Mouse (Mus musculus) ovary, adult 18-20 months (tissue): Measurements from ENCODE around the gene Dkkl1.

Experiments
- DNase-seq: peaks from one replicate; pipeline ENCODE4 v3.0.0; 2022; ENCODE audit warnings: low spot score, mixed read lengths

Gene Dkkl1

DNA sequence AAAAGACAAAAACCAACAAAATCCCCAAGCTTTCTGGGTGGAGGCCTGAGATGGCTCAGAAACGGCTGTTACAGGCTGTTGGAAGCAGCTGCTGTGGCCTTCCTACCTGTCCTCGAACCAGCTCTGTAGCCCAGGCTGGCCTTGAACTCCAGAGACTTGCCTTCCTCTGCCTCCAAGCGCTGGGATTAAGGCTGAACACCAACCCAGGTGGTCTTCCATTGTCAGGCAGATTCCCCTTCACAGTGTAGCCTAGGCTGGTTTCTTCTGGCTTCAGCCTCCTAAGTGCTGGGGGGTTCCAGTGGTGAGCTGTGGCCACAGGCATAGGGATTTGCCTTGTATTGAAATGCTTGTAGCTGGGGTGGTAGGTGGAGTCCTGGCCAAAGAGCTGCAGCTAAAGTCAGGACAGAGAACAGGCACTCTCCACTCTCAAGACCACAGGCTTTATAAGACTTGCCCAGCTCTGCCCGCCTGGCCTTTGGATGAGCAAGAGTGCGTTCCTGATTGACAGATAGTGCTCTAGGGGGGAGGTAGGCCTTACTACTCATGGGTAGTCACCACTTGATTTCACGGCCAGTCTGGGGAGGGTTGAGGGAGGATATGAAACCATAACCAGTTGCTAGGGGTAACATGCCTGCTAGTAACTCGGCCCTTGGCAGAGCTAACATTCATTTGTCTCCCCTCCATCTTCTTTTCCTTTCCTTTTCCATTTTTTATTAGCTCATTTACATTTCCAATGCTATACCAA, 17.7 kb upstream of the Dkkl1 start:
- DNase-seq: no peak

GRCm38 (mm10) chr7:45229046-45229445, 17.1 kb upstream of the Dkkl1 start:
- no peak for DNase-seq

DNA sequence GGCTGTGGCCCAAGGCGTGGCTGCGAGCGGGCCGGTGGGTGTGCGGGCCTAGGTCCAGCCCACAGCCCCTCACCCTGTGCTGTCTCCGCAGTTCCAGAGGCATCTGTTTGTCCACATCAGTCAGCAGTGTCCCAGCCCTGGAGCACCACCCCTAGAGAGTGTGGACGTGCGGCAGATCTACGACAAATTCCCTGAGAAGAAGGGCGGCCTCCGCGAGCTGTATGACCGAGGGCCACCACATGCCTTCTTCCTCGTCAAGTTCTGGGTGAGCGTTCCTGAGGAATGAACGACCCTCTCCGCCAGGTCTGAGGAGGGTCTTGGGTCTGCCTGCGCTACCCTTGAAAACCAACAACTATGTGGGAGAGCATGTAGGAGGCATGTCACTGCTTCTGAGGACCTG, 16.6 kb upstream of the Dkkl1 start:
- DNase-seq: no peak

- no peak for DNase-seq
Measured at GRCm38 (mm10) chr7:45226421-45226820, 14.5 kb upstream of the Dkkl1 start.

- no peak for DNase-seq
Measured at GRCm38 (mm10) chr7:45224826-45225225, 12.9 kb upstream of the Dkkl1 start.

- DNase-seq: no peak
Measured at GRCm38 (mm10) chr7:45221680-45222079, 9.7 kb upstream of the Dkkl1 start.

DNA sequence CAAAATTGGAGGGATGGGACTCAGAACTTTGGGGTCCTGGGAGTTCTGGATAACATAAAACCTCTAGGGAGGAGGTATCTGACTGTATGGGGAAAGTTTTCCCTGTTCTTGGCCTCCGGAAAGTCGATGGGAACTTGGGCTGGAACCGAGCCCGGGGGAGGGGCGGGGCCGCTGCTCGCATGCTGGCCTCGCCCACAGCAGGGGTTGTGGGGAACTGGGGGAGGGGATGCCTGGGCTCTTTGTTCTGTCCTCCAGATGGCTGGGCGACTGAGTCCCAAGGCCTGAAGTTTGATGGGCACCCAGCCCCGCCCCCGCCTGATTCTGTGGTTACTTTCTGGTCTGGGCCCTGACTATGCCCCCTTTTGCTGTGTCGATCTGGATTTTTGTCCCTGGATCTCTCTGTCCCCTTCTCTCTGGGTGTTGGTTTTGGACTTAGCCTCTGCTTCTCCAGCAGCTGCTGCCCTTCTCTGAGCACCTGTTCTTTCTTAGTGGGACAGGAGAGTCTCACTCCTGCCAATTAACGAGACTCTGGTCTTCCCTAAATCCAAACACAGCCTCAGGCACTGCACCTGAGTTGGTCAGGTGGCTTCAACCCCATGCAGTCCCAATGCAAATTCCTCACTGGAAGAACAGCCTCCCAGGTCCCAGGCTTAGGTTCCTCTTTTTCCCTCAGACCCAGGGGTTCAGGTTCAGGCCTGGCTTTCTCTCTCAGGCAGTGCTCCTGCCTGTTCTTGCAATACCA, 4.7 kb upstream of the Dkkl1 start:
- peak; percentile 60 for DNase-seq

- peak; percentile 41 for DNase-seq
Measured at GRCm38 (mm10) chr7:45215673-45216441, 3.9 kb upstream of the Dkkl1 start, which contains the start of gene Tead2. Gene Tead2 (plus strand): TSS chr7:45215753.

GRCm38 (mm10) chr7:45213708-45214107, 1.8 kb upstream of the Dkkl1 start:
- DNase-seq: no peak

GRCm38 (mm10) chr7:45212356-45212755, 409 bp upstream of the Dkkl1 start:
- DNase-seq: no peak

GRCm38 (mm10) chr7:45211070-45211469, 877 bp downstream of the Dkkl1 start:
- no peak for DNase-seq

GRCm38 (mm10) chr7:45208260-45208659, 3.7 kb downstream of the Dkkl1 start:
- no peak for DNase-seq

DNA sequence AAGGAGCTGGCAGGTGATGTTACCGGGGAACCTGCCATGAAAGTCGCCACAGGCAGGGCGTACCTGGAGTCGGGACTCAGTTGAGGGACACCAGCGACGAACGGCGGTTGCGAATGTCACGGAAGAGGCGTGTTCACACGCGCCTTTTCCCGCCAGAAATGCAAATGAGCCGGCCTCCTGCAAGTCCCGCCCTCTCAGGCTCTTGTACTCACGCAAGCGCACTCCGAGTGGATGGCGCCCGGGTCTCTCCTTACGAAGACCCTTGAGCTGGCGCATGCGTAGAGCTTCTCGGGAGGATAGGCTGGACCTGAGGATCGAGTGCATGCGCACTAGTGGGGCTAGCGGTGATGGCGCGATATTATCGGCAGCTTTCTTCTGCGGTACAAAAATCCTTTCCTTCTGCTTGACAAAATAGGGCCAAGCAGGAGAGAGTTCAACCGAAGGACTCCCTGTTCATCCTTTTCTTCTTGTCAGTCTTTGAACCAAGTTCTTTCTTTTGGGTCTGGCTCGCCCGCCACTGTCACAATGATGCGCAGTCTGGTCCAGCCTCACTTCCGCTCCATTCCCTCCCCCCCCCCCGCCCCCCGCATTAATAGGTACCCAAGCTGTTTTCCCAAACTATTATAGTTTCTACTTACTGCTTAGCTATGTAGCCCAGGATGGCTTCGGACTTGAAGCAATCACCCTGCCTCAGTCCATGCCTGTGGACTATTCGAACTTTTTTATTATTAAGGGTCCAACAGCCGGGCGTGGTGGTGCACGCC, 7.4 kb downstream of the Dkkl1 start, which contains the start of gene Ccdc155:
Ccdc155 (minus strand) TSS at position 513 of the 764 bp plus-strand sequence.
- DNase-seq: peak; percentile 91

GRCm38 (mm10) chr7:45202654-45203053, 9.3 kb downstream of the Dkkl1 start:
- DNase-seq: no peak

- DNase-seq: no peak
Measured at GRCm38 (mm10) chr7:45198961-45199360, 13.0 kb downstream of the Dkkl1 start.

- DNase-seq: peak; percentile 56
Measured at GRCm38 (mm10) chr7:45198435-45198834, 13.5 kb downstream of the Dkkl1 start.

- DNase-seq: no peak
Measured at GRCm38 (mm10) chr7:45196994-45197393, 15.0 kb downstream of the Dkkl1 start.

- no peak for DNase-seq
Measured at GRCm38 (mm10) chr7:45196176-45196535, 15.8 kb downstream of the Dkkl1 start.

DNA sequence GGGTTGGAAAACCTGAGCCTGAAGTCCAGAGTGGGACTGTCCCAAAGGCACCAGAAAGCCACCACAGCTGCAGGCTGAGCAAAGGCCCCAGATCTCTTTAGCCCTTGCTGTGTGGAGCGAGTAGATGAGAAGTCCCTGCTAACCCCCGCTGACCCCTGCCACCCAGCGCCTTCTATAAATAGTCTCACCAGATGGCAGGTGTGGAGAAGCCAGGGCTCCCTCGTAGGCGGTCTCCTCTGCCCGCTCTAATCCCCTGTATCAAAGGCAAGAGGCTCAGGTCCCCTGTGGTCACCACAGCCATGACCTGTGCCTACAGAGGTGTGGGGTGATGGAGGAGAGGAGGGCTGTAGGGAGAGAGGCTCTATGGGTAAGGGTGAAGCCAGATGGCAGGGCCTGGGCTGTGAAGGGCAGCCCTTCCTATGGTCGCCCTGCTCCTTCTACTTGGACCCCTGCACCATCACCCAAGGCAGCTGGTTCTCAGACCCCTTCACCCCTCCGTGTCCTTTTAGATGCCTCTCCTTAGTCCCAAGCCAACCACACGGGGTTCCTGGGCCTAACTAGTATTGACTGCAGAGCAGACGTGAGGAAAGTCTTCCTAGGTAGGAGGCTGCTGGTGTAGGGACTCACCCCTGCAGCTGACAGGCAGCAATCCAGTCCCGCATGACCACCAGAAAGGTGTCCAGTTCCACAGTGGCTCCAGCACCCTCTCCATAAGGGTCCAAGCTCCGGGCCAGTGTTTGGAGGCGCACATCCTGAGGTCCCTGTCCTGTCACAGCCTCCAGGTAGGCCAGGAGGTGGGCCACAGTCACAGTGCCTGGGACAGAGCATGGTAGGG, 16.4 kb downstream of the Dkkl1 start:
- DNase-seq: no peak

DNA sequence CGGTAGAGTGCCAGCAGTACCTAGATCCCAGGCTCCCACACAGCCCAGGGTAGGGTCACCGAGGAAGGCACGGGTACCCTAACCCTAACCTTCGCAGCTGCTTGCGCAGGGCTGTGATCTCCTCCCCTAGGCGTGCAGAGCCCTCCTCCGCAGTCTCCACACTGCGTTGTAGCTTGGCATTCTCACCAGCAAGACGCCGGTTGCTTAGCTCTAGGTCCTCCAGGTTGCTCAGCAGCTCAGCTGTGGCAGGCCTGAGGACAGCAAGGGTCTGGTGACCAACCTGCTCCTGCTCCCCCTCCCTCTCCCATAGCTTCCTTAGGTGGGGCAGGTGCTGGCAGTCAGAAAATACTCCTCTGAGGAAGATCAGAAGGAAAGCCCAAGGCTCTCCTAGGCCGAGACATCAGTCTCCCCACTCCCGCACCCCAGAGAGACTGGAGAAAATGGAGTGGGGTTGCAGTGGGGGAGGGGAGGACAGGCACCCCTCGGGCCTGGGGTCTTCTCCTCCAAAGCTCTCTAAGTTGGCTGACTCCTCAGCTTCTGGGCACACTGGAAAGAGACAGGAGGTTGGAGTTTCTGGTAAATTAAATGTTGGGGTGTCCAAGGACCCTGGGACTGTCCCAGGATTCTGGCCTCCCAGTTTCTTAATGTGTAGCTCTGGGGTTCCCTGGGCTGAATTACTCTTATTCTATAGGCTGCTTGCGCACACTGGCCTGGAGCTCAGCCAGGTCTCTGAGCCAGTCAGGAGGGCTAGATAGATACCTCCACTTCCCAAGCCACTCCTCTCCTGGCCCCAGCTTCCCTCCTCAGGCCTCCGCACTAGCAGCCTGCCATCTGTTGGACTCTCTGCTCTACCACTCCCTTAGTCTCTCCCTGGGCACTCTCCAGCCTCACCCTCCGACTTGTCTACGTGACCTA, 17.8 kb downstream of the Dkkl1 start:
- no peak for DNase-seq
